Mouse (Mus musculus) mature B cell (primary cell): ENCODE data around the gene Crtc2.
"Not testable (repeated sequence)": the region's sequence is repeated elsewhere in the genome, so short reads cannot be mapped to it uniquely, and the experiment has no call there.

Experiments
- in situ Hi-C: fragments of 300-500 bp; cut with MboI; formaldehyde crosslinking; loops from 2 replicates; pipeline ENCODE4 v1.14.3; 2019

The Crtc2 gene

GRCm38 (mm10) chr3:90266901-90267775, 13.2 kb downstream of the Crtc2 start:
- in situ Hi-C loops = no loop called here

DNA sequence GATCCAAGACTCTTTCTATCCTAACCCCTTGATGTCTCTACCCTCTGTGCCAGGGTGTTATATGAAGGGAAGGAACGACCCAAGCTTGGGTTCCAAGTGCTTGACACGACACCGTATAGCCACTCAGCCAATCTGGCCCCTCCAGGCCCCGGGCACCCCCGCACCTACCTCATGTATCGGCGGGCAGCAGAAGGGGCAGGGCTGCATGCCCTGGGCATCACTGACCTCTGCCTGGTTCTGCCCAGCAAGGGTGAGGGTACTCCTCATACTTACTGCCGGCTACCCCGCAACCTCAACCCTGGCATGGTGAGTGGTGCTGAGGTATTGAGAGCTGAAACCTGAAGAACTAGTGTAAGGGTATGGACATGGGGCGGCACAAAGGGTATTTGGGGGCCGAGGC, 14.2 kb downstream of the Crtc2 start:
- in situ Hi-C loops = no loop called here

GRCm38 (mm10) chr3:90268971-90269370, 15.0 kb downstream of the Crtc2 start:
- in situ Hi-C loops = no loop called here

- in situ Hi-C loops = no loop called here
These were observed 16.8 kb downstream of the Crtc2 start for GRCm38 (mm10) chr3:90270784-90271183.

DNA sequence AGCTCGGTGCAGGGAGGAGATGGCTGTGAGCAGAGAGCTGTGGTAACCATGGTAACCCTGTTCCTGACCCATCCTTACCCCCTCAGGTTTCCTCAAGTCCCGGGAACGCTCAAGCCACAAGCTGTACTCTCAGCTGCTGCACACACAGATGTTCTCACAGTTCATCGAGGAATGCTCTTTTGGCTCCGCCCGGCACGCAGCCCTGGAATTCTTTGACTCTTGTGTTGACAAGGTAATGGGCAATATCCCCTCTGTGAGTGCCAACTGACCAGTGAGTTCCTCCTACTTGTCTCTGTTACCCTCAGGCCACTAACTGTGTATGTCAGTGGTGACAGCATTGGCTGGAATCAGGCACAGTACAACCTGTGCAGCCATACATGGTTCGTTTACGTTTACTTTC, 18.2 kb downstream of the Crtc2 start:
- in situ Hi-C loops = no loop called here

- in situ Hi-C loops = no loop called here
These were observed 19.9 kb downstream of the Crtc2 start for GRCm38 (mm10) chr3:90273855-90274254.

DNA sequence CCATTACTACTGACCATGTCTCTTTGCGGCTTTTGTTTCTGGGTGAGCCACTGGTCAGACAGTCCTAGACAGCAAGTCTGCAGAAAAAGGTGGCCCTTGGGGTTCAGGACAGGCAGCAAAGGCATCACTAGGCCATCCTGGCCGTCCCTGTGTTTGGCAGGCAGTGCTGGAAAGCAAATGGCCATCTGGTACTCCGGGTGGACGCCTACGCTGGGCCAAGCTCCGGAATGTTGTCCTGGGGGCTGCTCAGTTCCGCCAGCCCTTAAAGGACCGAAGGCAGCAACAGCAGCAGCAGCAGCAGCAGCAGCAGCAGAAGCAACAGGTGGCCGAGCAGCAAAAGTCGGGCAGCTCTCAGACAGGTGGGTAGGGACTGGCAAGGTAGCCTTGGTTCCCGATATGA, 21.3 kb downstream of the Crtc2 start:
- in situ Hi-C loops = no loop called here

- in situ Hi-C loops = no loop called here
These were observed 22.9 kb downstream of the Crtc2 start for GRCm38 (mm10) chr3:90276858-90277257.

- in situ Hi-C loops = no loop called here
These were observed 23.8 kb downstream of the Crtc2 start for GRCm38 (mm10) chr3:90277793-90278192.

GRCm38 (mm10) chr3:90278211-90278610, 24.2 kb downstream of the Crtc2 start:
- in situ Hi-C loops = no loop called here

- in situ Hi-C loops = no loop called here
These were observed 25.3 kb downstream of the Crtc2 start for GRCm38 (mm10) chr3:90279216-90279615.

- in situ Hi-C loops = no loop called here
These were observed 25.8 kb downstream of the Crtc2 start for GRCm38 (mm10) chr3:90279743-90280142.

- in situ Hi-C loops = no loop called here
These were observed 26.7 kb downstream of the Crtc2 start for GRCm38 (mm10) chr3:90280708-90281107.

- in situ Hi-C loops = no loop called here
These were observed 30.2 kb downstream of the Crtc2 start for GRCm38 (mm10) chr3:90284150-90284549.

GRCm38 (mm10) chr3:90289403-90289802, 35.4 kb downstream of the Crtc2 start:
- in situ Hi-C loops = not testable (repeated sequence)

DNA sequence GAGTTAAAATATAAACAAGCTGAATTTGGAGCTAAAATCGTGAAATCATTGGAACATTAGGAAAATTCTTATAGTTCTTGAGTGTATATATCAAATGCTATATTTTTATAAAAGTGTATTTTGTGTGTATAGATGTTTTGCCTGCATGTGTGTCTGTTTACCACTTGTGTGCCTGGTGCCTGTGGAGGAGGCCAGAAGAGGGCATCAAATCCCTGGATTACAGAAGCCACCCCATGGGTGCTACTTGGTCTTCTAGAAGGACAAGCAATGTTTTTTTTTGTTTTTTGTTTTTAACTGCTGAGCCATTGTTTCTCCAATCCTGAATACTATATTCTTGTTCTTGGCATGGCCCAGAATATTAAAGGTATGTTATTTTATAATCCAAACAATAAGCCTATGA, 36.6 kb downstream of the Crtc2 start:
- in situ Hi-C loops = no loop called here

- in situ Hi-C loops = no loop called here
These were observed 38.0 kb downstream of the Crtc2 start for GRCm38 (mm10) chr3:90291982-90292344.

GRCm38 (mm10) chr3:90292345-90293275, 38.6 kb downstream of the Crtc2 start, which contains the start of gene Gatad2b:
Gene Gatad2b, plus strand, starts transcription at chr3:90293178.
- in situ Hi-C loops = no loop called here

DNA sequence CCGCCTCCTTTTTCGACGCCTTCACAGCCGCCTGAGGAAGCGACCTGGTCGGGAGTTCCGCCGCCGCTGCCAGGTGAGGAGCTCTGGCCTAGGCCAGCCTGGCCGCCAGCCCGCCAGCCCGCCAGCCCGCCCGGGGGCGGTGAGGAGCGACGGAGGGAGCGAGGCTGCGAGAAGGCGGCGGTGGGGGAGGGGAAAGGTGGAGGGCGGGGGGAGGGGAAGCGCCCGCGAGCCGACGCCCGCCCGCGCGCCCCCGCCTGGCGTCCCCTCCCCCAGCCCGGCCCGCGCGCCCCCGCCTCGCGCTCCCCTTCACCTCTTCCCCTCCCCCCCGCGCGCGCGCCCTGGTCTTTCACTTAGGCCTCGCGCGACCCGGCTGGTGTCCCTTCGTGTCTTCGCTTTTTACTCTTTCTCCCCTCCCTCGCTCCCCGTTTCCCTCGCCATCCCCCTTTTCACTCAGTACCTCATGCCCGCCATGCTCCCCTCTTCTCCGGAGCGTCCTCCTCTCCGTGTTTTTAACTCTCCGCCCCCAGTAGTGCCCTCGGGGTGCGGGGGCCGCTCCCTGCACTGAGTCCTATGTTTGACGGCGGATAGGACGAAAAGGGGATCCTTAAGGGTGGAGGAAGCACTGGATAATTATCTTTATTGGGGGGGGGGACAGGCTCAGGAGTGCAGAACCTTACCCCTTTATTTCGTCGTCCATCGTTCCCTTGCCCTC, 39.5 kb downstream of the Crtc2 start:
- in situ Hi-C loops = no loop called here

DNA sequence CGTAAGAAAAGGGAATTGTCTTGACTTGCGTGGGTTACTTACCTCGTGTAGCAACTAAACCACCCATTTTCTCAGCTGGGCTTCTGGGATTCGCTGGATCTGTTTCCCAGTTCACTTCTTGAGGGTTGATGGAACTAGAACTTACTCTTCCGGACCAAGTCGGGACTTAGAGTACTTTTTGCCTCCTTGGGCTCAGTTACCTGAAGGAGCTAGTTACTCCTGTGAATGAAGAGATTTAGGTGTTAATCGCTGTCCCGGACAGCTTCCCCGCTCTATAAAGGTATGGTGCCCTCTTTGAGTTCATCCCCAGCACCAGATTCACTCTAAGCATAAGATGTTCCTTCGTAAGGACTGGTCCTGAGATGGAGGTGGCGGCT, 40.1 kb downstream of the Crtc2 start:
- in situ Hi-C loops = no loop called here

DNA sequence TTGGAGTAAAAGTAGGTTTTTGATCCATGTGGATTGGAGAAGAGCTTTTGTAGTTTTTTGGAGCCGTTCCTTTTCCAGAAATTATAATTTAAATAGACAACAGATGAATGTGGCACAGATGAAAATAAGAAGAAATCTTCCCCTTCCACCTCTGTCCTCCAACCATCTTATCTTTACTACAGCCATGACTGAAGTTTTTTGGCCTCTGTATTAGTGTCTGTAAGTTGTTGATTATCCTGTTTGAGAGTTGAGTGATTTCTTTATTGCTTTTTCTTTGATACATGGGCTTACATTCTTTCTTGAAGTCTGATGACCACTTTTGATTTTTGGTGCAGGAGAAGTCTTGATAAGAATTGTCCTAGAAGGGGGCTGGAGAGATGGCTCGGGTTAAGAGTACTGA, 40.7 kb downstream of the Crtc2 start:
- in situ Hi-C loops = no loop called here

- in situ Hi-C loops = no loop called here
These were observed 51.8 kb downstream of the Crtc2 start for GRCm38 (mm10) chr3:90305801-90306200.
